Mouse (Mus musculus) embryo, embryonic 11 days (tissue): Measurements from ENCODE around the gene Kcnip2.

Experiments used
- DNase-seq: peaks from one replicate; pipeline ENCODE4 v3.0.0-alpha.2; 2015

Kcnip2 gene

GRCm38 (mm10) chr19:45815831-45816405, at the start of gene Kcnip2:
Gene Kcnip2, minus strand, starts transcription at chr19:45816061.
- DNase-seq, result peak; percentile 69

GRCm38 (mm10) chr19:45855284-45855920, 39.5 kb upstream of the Kcnip2 start:
- DNase-seq, result no peak

- DNase-seq, result no peak
Observed at GRCm38 (mm10) chr19:45854521-45854920, 38.7 kb upstream of the Kcnip2 start.

GRCm38 (mm10) chr19:45847733-45848093, 31.9 kb upstream of the Kcnip2 start:
- no peak for DNase-seq

- no peak for DNase-seq
Observed at GRCm38 (mm10) chr19:45847016-45847732, 31.3 kb upstream of the Kcnip2 start.

- DNase-seq, result no peak
Observed at GRCm38 (mm10) chr19:45844209-45844608, 28.3 kb upstream of the Kcnip2 start.

GRCm38 (mm10) chr19:45843424-45843823, 27.6 kb upstream of the Kcnip2 start:
- peak; percentile 29 for DNase-seq

GRCm38 (mm10) chr19:45837050-45837994, 21.5 kb upstream of the Kcnip2 start:
- no peak for DNase-seq

- no peak for DNase-seq
Observed at GRCm38 (mm10) chr19:45835490-45835889, 19.6 kb upstream of the Kcnip2 start.

GRCm38 (mm10) chr19:45833665-45834064, 17.8 kb upstream of the Kcnip2 start:
- no peak for DNase-seq

GRCm38 (mm10) chr19:45830679-45831078, 14.8 kb upstream of the Kcnip2 start:
- no peak for DNase-seq

- DNase-seq, result no peak
Observed at GRCm38 (mm10) chr19:45827736-45828135, 11.9 kb upstream of the Kcnip2 start.

- no peak for DNase-seq
Observed at GRCm38 (mm10) chr19:45827125-45827524, 11.3 kb upstream of the Kcnip2 start.

GRCm38 (mm10) chr19:45826146-45826545, 10.3 kb upstream of the Kcnip2 start:
- DNase-seq, result no peak

GRCm38 (mm10) chr19:45821832-45822231, 6.0 kb upstream of the Kcnip2 start:
- DNase-seq, result no peak

GRCm38 (mm10) chr19:45817816-45818490, 2.1 kb upstream of the Kcnip2 start:
- DNase-seq, result no peak

- DNase-seq, result no peak
Observed at GRCm38 (mm10) chr19:45816727-45817126, 866 bp upstream of the Kcnip2 start.

GRCm38 (mm10) chr19:45815170-45815569, 691 bp downstream of the Kcnip2 start:
- DNase-seq, result no peak

GRCm38 (mm10) chr19:45813801-45814200, 2.1 kb downstream of the Kcnip2 start:
- peak; percentile 63 for DNase-seq

- DNase-seq, result peak; percentile 84
Observed at GRCm38 (mm10) chr19:45813263-45813662, 2.6 kb downstream of the Kcnip2 start.

GRCm38 (mm10) chr19:45812673-45813252, 3.1 kb downstream of the Kcnip2 start:
- peak; percentile 49 for DNase-seq

- DNase-seq, result peak; percentile 75
Observed at GRCm38 (mm10) chr19:45812115-45812514, 3.7 kb downstream of the Kcnip2 start.
